Mouse (Mus musculus): ENCODE measurements around the gene Taf12.

The Taf12 gene

GRCm38 (mm10) chr4:132274156-132274862, at the start of gene Taf12:
TSS of gene Taf12 (plus strand) at chr4:132274375.
- DNase-seq (ENCODE audit: low spot score in 2 of 2): peak; percentile 80 to 93

- DNase-seq (ENCODE audit: low spot score in 2 of 2): no peak
Measured at GRCm38 (mm10) chr4:132230422-132230821, 43.8 kb upstream of the Taf12 start.

- DNase-seq (ENCODE audit: low spot score in 2 of 2): no peak
Measured at GRCm38 (mm10) chr4:132234710-132235109, 39.5 kb upstream of the Taf12 start.

GRCm38 (mm10) chr4:132238356-132238755, 35.8 kb upstream of the Taf12 start:
- DNase-seq (ENCODE audit: low spot score in 2 of 2): no peak

- no peak for DNase-seq (ENCODE audit: low spot score in 2 of 2)
Measured at GRCm38 (mm10) chr4:132240367-132240766, 33.8 kb upstream of the Taf12 start.

GRCm38 (mm10) chr4:132241208-132241607, 33.0 kb upstream of the Taf12 start:
- no peak for DNase-seq (ENCODE audit: low spot score in 2 of 2)

GRCm38 (mm10) chr4:132245643-132246042, 28.5 kb upstream of the Taf12 start:
- no peak for DNase-seq (ENCODE audit: low spot score in 2 of 2)

- no peak for DNase-seq (ENCODE audit: low spot score in 2 of 2)
Measured at GRCm38 (mm10) chr4:132247451-132247997, 26.7 kb upstream of the Taf12 start.

- DNase-seq (ENCODE audit: low spot score in 2 of 2): no peak
Measured at GRCm38 (mm10) chr4:132251596-132251995, 22.6 kb upstream of the Taf12 start.

GRCm38 (mm10) chr4:132253128-132253527, 21.0 kb upstream of the Taf12 start:
- DNase-seq (ENCODE audit: low spot score in 2 of 2): no peak

- no peak for DNase-seq (ENCODE audit: low spot score in 2 of 2)
Measured at GRCm38 (mm10) chr4:132253622-132254021, 20.6 kb upstream of the Taf12 start.

GRCm38 (mm10) chr4:132254986-132255385, 19.2 kb upstream of the Taf12 start:
- no peak for DNase-seq (ENCODE audit: low spot score in 2 of 2)

- no peak for DNase-seq (ENCODE audit: low spot score in 2 of 2)
Measured at GRCm38 (mm10) chr4:132256384-132256783, 17.8 kb upstream of the Taf12 start.

GRCm38 (mm10) chr4:132259248-132259647, 14.9 kb upstream of the Taf12 start:
- DNase-seq (ENCODE audit: low spot score in 2 of 2): no peak

GRCm38 (mm10) chr4:132260404-132261379, 13.5 kb upstream of the Taf12 start:
- no peak for DNase-seq (ENCODE audit: low spot score in 2 of 2)

- DNase-seq (ENCODE audit: low spot score in 2 of 2): peak in 1 of 2 experiments; percentile 60
Measured at GRCm38 (mm10) chr4:132261514-132262357, 12.4 kb upstream of the Taf12 start, which contains the start of gene Gmeb1. TSS of gene Gmeb1 (minus strand) at chr4:132261602.

GRCm38 (mm10) chr4:132262358-132262616, 11.9 kb upstream of the Taf12 start:
- DNase-seq (ENCODE audit: low spot score in 2 of 2): no peak

GRCm38 (mm10) chr4:132263313-132263712, 10.9 kb upstream of the Taf12 start:
- no peak for DNase-seq (ENCODE audit: low spot score in 2 of 2)

- DNase-seq (ENCODE audit: low spot score in 2 of 2): no peak
Measured at GRCm38 (mm10) chr4:132266835-132267349, 7.3 kb upstream of the Taf12 start.

- no peak for DNase-seq (ENCODE audit: low spot score in 2 of 2)
Measured at GRCm38 (mm10) chr4:132268871-132269739, 5.1 kb upstream of the Taf12 start.

Data from left cerebral cortex, adult 9 months (tissue).